Comparison of ENCODE assay signal across 9 mouse cellular contexts in the genomic region with DNA sequence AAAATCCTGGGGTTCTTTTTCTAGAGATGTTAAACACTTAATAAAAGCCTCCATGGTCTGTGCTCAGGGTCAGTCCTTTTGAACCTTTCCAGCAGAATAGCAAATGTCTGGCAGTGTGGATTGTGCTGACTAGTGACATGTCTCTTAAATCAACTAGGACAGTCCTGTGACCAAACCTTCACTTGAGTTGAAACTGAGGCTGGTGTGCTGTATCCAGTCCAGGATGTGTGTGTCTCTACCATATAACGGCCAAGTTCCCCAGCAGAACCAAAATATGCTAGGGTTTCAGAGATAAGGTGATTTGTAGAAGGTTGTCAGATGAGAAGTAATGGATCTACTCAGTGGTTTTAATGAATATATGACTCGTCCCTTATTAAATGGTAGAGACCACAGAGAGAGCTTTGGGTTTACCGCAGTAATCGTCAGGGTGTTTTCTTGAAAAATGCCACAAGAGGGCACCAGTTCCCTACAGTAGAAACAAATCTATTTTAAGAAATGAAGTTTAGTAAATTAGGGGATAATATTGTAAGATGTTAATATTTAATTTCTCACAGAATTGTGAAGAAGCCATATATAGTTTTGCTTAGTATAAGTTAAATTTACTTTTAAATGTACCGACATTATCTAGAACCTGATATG. TPM values are rescaled to one million over a fixed set of nuclear protein-coding genes. Genes with fewer than 3 reads are reported as not detected.
DNase-seq lines count a peak whose midpoint lies in the region; ATAC-seq and TF ChIP-seq lines count a peak whose summit lies in the region.
"Had no signal": no experiment of that assay in that cellular context is flagged by ENCODE, and none has a peak within 500 bp of the region (broad histone marks: within the 10 kb centered on the region; RNA-seq: fewer than 3 reads in every experiment).

No protein-coding gene starts in this region.

- peaks cover 8% of the 10 kb centered on the region for H3K36me3 ChIP-seq in heart, adult 2 months (ENCODE audit: control insufficient read depth, insufficient read depth, low read length)
- H3K36me3 ChIP-seq in heart, embryonic 12.5 days, result peaks cover 65% of the 10 kb centered on the region
- H3K36me3 ChIP-seq in midbrain, embryonic 14.5 days (ENCODE audit: control insufficient read depth, insufficient read depth, low read length), result peaks cover 66% of the 10 kb centered on the region
- peaks cover 65% of the 10 kb centered on the region for H3K36me3 ChIP-seq in midbrain, embryonic 13.5 days
- peaks cover 25% of the 10 kb centered on the region; the same call in 1 of the 2 replicates for H3K36me3 ChIP-seq in lung, postnatal 0 days (ENCODE audit: insufficient read depth, low read length)

- TF ChIP-seq POLR2A in heart, adult 2 months (IDR thresholded peaks at IDR 0.05; ENCODE audit: insufficient read depth, low read depth, low read length), result no peak
- TF ChIP-seq POLR2A in bone marrow, adult 2 months (IDR thresholded peaks at IDR 0.05; ENCODE audit: borderline replicate concordance, control insufficient read depth, low read depth, low read length), result no peak

- no peak overlapping the region for H3K27ac ChIP-seq in heart, adult 2 months
- H3K27ac ChIP-seq in heart, embryonic 12.5 days (ENCODE audit: poor library complexity, severe bottlenecking), result no peak overlapping the region
- H3K27ac ChIP-seq in midbrain, embryonic 14.5 days (replicated peaks; ENCODE audit: low read depth, low read length), result no peak overlapping the region
- H3K27ac ChIP-seq in midbrain, embryonic 13.5 days, result no peak overlapping the region
- no peak overlapping the region for H3K27ac ChIP-seq in bone marrow, adult 2 months (ENCODE audit: control insufficient read depth, insufficient read depth, low read depth, low read length, poor library complexity)
- H3K27ac ChIP-seq in lung, postnatal 0 days (ENCODE audit: low read length), result no peak overlapping the region
- H3K27ac ChIP-seq: heart, embryonic 15.5 days had no signal

- H3K9ac ChIP-seq in heart, adult 2 months (ENCODE audit: low read depth, low read length), result no peak overlapping the region
- no peak overlapping the region for H3K9ac ChIP-seq in heart, embryonic 12.5 days
- no peak overlapping the region for H3K9ac ChIP-seq in midbrain, embryonic 14.5 days (replicated peaks; ENCODE audit: low read length)
- no peak overlapping the region for H3K9ac ChIP-seq in midbrain, embryonic 13.5 days (replicated peaks)
- no peak overlapping the region for H3K9ac ChIP-seq in lung, postnatal 0 days (replicated peaks; ENCODE audit: low read depth)
- H3K9ac ChIP-seq: heart, embryonic 15.5 days had no signal

- peak; percentile 86 for TF ChIP-seq CTCF in heart, adult 2 months (IDR thresholded peaks at IDR 0.05)
- 0 out of 2 replicates have a peak, but pooled peaks have one; percentile 8 for TF ChIP-seq CTCF in bone marrow, adult 2 months (IDR thresholded peaks at IDR 0.05; ENCODE audit: control insufficient read depth, insufficient read depth, low read length)
- peak; percentile 68 for TF ChIP-seq CTCF in lung, postnatal 0 days (IDR thresholded peaks at IDR 0.05)

- H3K4me3 ChIP-seq in heart, adult 2 months, result no peak overlapping the region
- no peak overlapping the region for H3K4me3 ChIP-seq in heart, embryonic 12.5 days
- H3K4me3 ChIP-seq in midbrain, embryonic 14.5 days (replicated peaks; ENCODE audit: low read depth, low read length), result no peak overlapping the region
- H3K4me3 ChIP-seq in midbrain, embryonic 13.5 days (replicated peaks), result no peak overlapping the region
- H3K4me3 ChIP-seq in bone marrow, adult 2 months (replicated peaks; ENCODE audit: control insufficient read depth, low read depth, low read length), result no peak overlapping the region
- H3K4me3 ChIP-seq in lung, postnatal 0 days (ENCODE audit: low read depth, low read length), result no peak overlapping the region
- H3K4me3 ChIP-seq: heart, embryonic 15.5 days had no signal

- no peaks in the 10 kb centered on the region for H3K79me2 ChIP-seq in heart, adult 2 months (replicated peaks; ENCODE audit: control insufficient read depth, insufficient read depth, low read length)

- no peak for ATAC-seq in heart, embryonic 12.5 days (ENCODE audit: insufficient number of reproducible peaks, low FRiP score)
- no peak for ATAC-seq in midbrain, embryonic 14.5 days (ENCODE audit: low FRiP score, low TSS enrichment)
- ATAC-seq in midbrain, embryonic 13.5 days, result no peak
- ATAC-seq in lung, postnatal 0 days, result no peak
- ATAC-seq in monocyte, adult 5-6 weeks (replicated peaks; ENCODE audit: insufficient number of reproducible peaks, low FRiP score, low TSS enrichment, poor library complexity, severe bottlenecking), result no peak

- intact Hi-C loops in heart, adult 2 months (cut with DNase I), result loop anchor here (2.0 kb wide), 2 partner anchors 135 to 177 kb away; no protein-coding TSS in a partner anchor

- no peaks in the 10 kb centered on the region for H3K9me3 ChIP-seq in heart, embryonic 12.5 days (replicated peaks)
- H3K9me3 ChIP-seq in midbrain, embryonic 14.5 days (ENCODE audit: control insufficient read depth, low read length), result no peaks in the 10 kb centered on the region
- no peaks in the 10 kb centered on the region for H3K9me3 ChIP-seq in midbrain, embryonic 13.5 days
- H3K9me3 ChIP-seq in lung, postnatal 0 days (ENCODE audit: low read length), result no peaks in the 10 kb centered on the region
- H3K9me3 ChIP-seq: heart, embryonic 15.5 days had no signal

- no peak overlapping the region for H3K4me2 ChIP-seq in heart, embryonic 12.5 days
- H3K4me2 ChIP-seq in midbrain, embryonic 14.5 days (ENCODE audit: low read length), result no peak overlapping the region
- H3K4me2 ChIP-seq in midbrain, embryonic 13.5 days (replicated peaks), result no peak overlapping the region
- no peak overlapping the region for H3K4me2 ChIP-seq in lung, postnatal 0 days (replicated peaks; ENCODE audit: low read depth, low read length)
- H3K4me2 ChIP-seq: heart, embryonic 15.5 days had no signal

- TF ChIP-seq EP300 in heart, adult 2 months (IDR thresholded peaks at IDR 0.05; ENCODE audit: insufficient read depth, low read depth, low read length), result no peak
- TF ChIP-seq EP300 in lung, postnatal 0 days (IDR thresholded peaks at IDR 0.05), result no peak

- no peak for DNase-seq in heart, adult 2 months
- DNase-seq in midbrain, embryonic 14.5 days, result peak; percentile 77
- peak; percentile 51 for DNase-seq in lung, postnatal 0 days (ENCODE audit: low spot score)
- no peak for DNase-seq in spleen, postnatal 4 days (ENCODE audit: low spot score in 2 of 2)

- no peaks in the 10 kb centered on the region for H3K27me3 ChIP-seq in heart, adult 2 months (ENCODE audit: control insufficient read depth, insufficient read depth, low read length)
- H3K27me3 ChIP-seq in heart, embryonic 12.5 days (replicated peaks), result no peaks in the 10 kb centered on the region
- no peaks in the 10 kb centered on the region for H3K27me3 ChIP-seq in midbrain, embryonic 14.5 days (ENCODE audit: control insufficient read depth, insufficient read depth, low read length)
- no peaks in the 10 kb centered on the region for H3K27me3 ChIP-seq in midbrain, embryonic 13.5 days
- no peaks in the 10 kb centered on the region for H3K27me3 ChIP-seq in lung, postnatal 0 days (replicated peaks; ENCODE audit: insufficient read depth, low read length)
- H3K27me3 ChIP-seq: heart, embryonic 15.5 days had no signal

- H3K4me1 ChIP-seq in heart, adult 2 months (ENCODE audit: control insufficient read depth, insufficient read depth, low read length), result no peaks in the 10 kb centered on the region
- no peaks in the 10 kb centered on the region for H3K4me1 ChIP-seq in heart, embryonic 12.5 days (replicated peaks)
- H3K4me1 ChIP-seq in midbrain, embryonic 14.5 days (ENCODE audit: control insufficient read depth, insufficient read depth, low read length), result no peaks in the 10 kb centered on the region
- H3K4me1 ChIP-seq in midbrain, embryonic 13.5 days (replicated peaks), result no peaks in the 10 kb centered on the region
- no peaks in the 10 kb centered on the region for H3K4me1 ChIP-seq in bone marrow, adult 2 months (ENCODE audit: control insufficient read depth, insufficient read depth, low read length)
- no peaks in the 10 kb centered on the region for H3K4me1 ChIP-seq in lung, postnatal 0 days (ENCODE audit: insufficient read depth, low read depth, low read length)
- H3K4me1 ChIP-seq: heart, embryonic 15.5 days had no signal

- 46% methylated on average over 5 of the region's 5 CpGs for WGBS in heart, adult 2 months
- WGBS in heart, embryonic 12.5 days, result 62% methylated on average over 5 of the region's 5 CpGs
- 65% methylated on average over 5 of the region's 5 CpGs for WGBS in midbrain, embryonic 14.5 days
- WGBS in midbrain, embryonic 13.5 days, result 62% methylated on average over 5 of the region's 5 CpGs
- WGBS in bone marrow, adult 2 months, result 52% methylated on average over 5 of the region's 5 CpGs
- 52% methylated on average over 5 of the region's 5 CpGs for whole genome bisulfite sequencing in lung, postnatal 0 days

RNA-seq across cellular contexts. Expression of a gene that starts 15.5 kb away (rescaled TPM):
- 10 to 100 TPM in 1 of 2 experiments, 1 to 10 TPM in 1; 8.3 to 10.8 TPM for total RNA-seq in heart, adult 2 months (2021)
- 4.9 and 9.0 TPM in 2 replicates for polyA plus RNA-seq in heart, adult 2 months (2012; rRNA removed)
- 7.6 and 8.5 TPM in 2 replicates for polyA plus RNA-seq in heart, embryonic 12.5 days (2016; fragmentation: Nextera tagmentation; extraction: Ambion mirVana)
- polyA plus RNA-seq in midbrain, embryonic 14.5 days (2014; fragmentation: Nextera tagmentation; extraction: Ambion mirVana), result 6.6 and 11.5 TPM in 2 replicates
- 10.2 and 10.3 TPM in 2 replicates for polyA plus RNA-seq in midbrain, embryonic 13.5 days (2015; fragmentation: Nextera tagmentation; extraction: Ambion mirVana)
- 2.6 and 6.7 TPM in 2 replicates for polyA plus RNA-seq in bone marrow, adult 2 months (2011; ENCODE audit: insufficient read depth, insufficient read length, low replicate concordance, missing spikeins)
- polyA plus RNA-seq in lung, postnatal 0 days (2015; fragmentation: Nextera tagmentation; extraction: Ambion mirVana), result 5.4 and 6.2 TPM in 2 replicates
- total RNA-seq in monocyte, adult 5-6 weeks (2017), result 21.0 to 32.9 TPM (median 27.1 TPM) in 3 replicates

RNA-seq across cellular contexts. Expression of a gene that starts 44.4 kb away (rescaled TPM):
- 10 to 100 TPM; 90.4 to 99.4 TPM for total RNA-seq in heart, adult 2 months (2021)
- polyA plus RNA-seq in heart, adult 2 months (2012; rRNA removed), result 12.9 and 33.0 TPM in 2 replicates
- polyA plus RNA-seq in heart, embryonic 12.5 days (2016; fragmentation: Nextera tagmentation; extraction: Ambion mirVana), result 52.5 and 53.3 TPM in 2 replicates
- 46.0 and 49.4 TPM in 2 replicates for polyA plus RNA-seq in midbrain, embryonic 14.5 days (2014; fragmentation: Nextera tagmentation; extraction: Ambion mirVana)
- polyA plus RNA-seq in midbrain, embryonic 13.5 days (2015; fragmentation: Nextera tagmentation; extraction: Ambion mirVana), result 51.5 and 52.4 TPM in 2 replicates
- polyA plus RNA-seq in bone marrow, adult 2 months (2011; ENCODE audit: insufficient read depth, insufficient read length, low replicate concordance, missing spikeins), result 12.5 and 32.8 TPM in 2 replicates
- polyA plus RNA-seq in lung, postnatal 0 days (2015; fragmentation: Nextera tagmentation; extraction: Ambion mirVana), result 31.3 and 34.6 TPM in 2 replicates
- 11.9 to 22.1 TPM (median 22.0 TPM) in 3 replicates for total RNA-seq in monocyte, adult 5-6 weeks (2017)

RNA-seq across cellular contexts. Expression of a gene that starts 44.4 kb away (rescaled TPM):
- total RNA-seq in heart, adult 2 months (2021), result under 1 TPM in 1 of 2 experiments, not detected in 1; 0.05 TPM
- 0.02 and 0.03 TPM in 2 replicates for polyA plus RNA-seq in heart, adult 2 months (2012; rRNA removed)
- polyA plus RNA-seq in heart, embryonic 12.5 days (2016; fragmentation: Nextera tagmentation; extraction: Ambion mirVana), result 0.03 TPM in 1 of 2 replicates, not detected in the other
- 0.19 and 0.20 TPM in 2 replicates for polyA plus RNA-seq in midbrain, embryonic 14.5 days (2014; fragmentation: Nextera tagmentation; extraction: Ambion mirVana)
- 0.05 and 0.14 TPM in 2 replicates for polyA plus RNA-seq in midbrain, embryonic 13.5 days (2015; fragmentation: Nextera tagmentation; extraction: Ambion mirVana)
- polyA plus RNA-seq in bone marrow, adult 2 months (2011; ENCODE audit: insufficient read depth, insufficient read length, low replicate concordance, missing spikeins), result 3.0 and 11.2 TPM in 2 replicates
- 0.05 and 0.06 TPM in 2 replicates for polyA plus RNA-seq in lung, postnatal 0 days (2015; fragmentation: Nextera tagmentation; extraction: Ambion mirVana)
- 0.10 to 0.86 TPM (median 0.32 TPM) in 3 replicates for total RNA-seq in monocyte, adult 5-6 weeks (2017)

Comparison
In these comparisons a context has a peak if more than half of its experiments do, and no peak if none do; other contexts are left out.
1. DNase-seq: peak in midbrain, embryonic 14.5 days (single experiment) and lung, postnatal 0 days (single experiment); none in heart, adult 2 months (0 of 2) and spleen, postnatal 4 days (0 of 2).
2. CTCF ChIP-seq: peak in every context shown above with its lines; median percentile 86 in heart, adult 2 months; 68 in lung, postnatal 0 days; 8 in bone marrow, adult 2 months.